Mouse (Mus musculus): ENCODE results near the gene Cyp27a1.

GRCm38 (mm10) chr1:74714967-74715366 is 1.6 kb downstream of the Cyp27a1 start:
- TF ChIP-seq CTCF (IDR thresholded peaks at IDR 0.05; ENCODE audit: low read depth) (no peak), EP300 (IDR thresholded peaks at IDR 0.05; ENCODE audit: low read depth) (no peak)
